Mouse (Mus musculus) left cerebral cortex, adult 18-20 months (tissue): ENCODE measurements around the gene Slc22a15. TPM values are rescaled to one million over a fixed set of nuclear protein-coding genes. Genes with fewer than 3 reads are reported as not detected.

ENCODE experiments used
- DNase-seq, 2 experiments: peaks; one replicate each; pipeline ENCODE4 v3.0.0; 2021 to 2022; ENCODE audit warnings: low spot score in 2 of 2, mixed read lengths in 1 of 2
- total RNA-seq, 2 experiments: library from RNA; stranded (reverse); gene quantifications; 2 replicates each; pipeline ENCODE4 v1.2.3; 2021

The Slc22a15 gene
- total RNA-seq, 2 experiments from 2014 or later, result 7.3 to 8.7 TPM

DNA sequence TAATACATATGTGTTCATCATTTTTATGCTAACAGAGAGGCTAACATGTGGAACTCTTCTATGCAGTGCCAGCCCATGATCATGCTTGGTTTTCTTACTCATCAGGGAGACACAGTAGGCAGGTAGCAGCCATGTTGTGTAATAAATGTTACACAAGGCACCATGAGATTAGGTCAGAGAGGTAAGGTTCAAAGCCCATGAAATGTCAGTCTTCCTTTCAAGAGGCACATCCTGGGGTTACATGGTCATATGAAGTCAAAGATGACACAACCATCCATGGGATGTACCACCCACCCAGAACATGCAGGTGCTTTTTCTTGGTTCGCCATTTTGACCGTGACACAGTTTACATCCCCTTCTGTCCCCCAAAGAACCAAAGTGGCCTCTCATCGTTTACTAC is 5.7 kb downstream of the Slc22a15 start:
- no peak for DNase-seq

DNA sequence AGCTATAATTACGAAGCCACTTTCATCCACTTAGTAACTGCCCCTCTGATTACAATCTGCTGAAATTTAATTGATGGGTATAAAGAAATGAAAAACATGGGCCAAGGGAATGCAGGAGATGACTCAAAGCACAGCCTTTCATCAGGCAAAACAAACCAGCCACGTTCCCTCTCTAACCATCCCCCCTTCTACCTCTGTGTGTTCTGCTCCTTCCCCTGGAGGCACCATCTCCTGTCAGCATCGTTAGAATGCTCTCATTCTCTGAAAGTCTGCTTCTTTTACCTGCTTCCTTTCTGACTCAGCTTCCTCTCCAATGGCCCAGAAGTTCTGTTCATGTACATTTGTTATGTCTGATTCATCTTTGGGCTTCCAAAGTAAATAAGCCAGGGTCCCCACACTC is 6.6 kb downstream of the Slc22a15 start:
- no peak for DNase-seq

DNA sequence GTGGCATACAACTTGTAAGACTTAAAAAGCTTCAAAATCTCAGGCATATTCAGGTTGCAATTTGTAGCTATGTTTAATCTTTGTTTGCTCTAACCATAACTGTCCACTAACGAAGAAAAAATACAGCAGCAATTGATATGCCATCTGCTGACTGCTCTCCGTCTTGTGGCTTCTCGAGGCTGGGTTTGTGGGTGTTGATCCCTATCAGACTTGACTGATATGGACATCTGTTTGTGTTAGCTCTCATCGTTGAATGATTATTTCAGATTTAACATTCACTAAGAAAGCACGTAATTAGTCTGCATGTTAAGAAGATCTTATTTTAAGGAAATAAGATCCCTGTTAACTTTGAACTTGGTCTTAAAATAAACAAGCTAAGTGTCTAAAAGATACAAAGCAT is 7.7 kb downstream of the Slc22a15 start:
- no peak for DNase-seq

DNA sequence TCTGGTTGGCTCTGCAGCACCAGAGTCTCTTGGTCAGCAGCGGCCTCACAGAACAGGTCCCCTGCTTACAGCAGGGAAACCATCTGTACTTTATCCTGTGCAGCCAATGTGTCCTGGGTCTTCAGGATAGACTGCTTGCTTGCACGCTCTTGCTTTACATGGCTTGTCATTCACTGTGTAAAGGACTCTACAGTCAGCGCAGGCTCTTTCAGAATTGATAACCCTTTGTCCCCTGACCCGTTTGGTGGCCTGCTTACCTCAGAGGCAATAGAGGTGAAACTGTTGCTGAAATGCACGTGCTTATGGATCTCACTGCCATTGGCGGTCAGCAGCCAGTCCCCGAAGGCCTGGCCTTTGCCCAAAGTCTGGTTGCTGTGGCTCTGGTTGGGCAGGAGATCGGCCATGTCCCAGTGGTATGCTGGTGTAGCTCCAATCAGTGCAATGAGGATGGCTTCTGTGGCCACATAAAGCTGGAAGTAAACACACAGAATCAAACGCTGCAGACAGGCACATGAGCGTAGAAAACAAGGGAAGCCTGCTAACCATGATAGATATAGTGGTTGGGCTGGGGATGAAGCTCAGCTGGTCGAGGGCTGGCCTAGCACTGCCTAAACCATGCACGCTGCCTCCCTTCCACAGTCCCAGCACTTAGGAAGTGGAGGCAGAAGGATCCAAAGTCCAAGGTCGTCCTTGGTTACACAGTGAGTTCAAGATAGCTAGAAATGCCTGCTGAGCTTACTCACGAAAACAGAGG is 9.0 kb downstream of the Slc22a15 start:
- DNase-seq, result no peak

DNA sequence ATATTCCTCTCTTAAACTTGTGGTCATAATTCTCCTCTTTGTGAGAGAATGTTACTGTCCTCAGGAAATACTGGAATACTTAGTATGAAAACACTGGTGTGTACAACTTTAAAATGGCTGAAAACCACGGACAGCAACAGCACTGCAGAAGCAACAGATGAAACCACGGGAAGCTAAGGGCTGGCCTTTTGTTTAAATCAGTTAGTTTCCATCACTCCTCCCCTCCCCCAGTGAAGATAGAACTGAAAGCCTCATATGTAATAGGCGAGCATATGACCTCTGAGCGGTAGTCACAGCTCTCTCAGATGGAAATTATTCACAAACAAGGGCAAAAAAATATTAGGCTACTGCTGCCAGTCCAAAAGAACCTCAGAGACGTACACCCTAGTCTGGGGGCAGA is 10.0 kb downstream of the Slc22a15 start:
- DNase-seq, result no peak

DNA sequence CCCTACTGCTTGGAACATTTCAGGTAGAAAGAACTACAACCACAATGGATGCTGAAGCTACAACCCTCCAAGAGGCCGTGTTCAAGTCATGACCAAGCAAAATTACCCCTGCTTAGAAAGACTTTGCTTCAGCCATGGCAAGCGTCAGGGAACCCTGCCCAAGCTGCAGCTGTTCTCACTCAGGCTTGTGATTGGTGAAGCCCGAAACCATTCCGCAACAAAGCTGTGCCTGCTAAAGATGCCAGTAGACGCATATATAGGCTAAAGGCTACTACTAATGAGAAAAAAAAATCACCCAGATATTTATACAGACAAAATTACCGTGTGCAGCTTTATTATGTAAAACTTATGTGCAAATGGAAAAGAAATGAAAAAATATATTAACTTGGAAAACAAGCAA is 12.2 kb downstream of the Slc22a15 start:
- DNase-seq, result no peak

DNA sequence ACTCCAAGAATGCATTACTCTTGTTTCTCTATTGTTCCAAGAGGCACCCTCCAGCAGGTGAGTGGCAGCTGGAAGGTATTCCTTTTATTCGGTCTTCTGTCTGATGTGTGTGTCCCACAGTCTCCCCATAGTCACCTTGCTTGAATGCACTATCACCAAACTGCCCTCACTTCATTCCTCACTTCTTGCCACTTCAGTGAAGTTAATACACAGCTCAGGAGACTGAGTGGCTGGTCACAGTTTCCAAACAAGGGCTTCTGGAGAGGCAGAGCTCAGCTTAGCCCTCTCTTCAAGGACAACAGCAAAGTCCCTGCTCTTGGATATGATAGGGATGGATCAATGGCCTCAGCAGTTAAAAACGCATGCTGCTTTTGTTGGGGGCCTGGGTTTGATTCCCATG is 17.2 kb downstream of the Slc22a15 start:
- no peak for DNase-seq

DNA sequence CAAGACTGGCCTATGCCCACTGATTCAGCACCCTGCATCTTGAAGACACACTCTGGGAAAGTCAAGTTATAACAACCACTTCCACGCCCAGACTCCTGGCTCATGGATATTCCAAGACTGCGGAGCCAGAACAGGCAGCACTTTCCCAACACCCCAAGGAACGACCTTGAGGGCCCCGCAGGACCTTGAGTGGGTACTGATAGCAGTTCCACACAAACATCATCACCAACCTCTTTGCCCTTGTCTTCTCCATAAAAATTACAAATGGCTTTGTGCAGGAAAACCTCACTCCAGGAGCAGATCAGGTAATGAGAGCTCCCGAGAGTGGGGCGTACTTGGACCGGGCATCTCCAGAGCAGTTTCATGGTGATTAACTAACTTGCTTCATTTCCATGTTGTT is 19.5 kb downstream of the Slc22a15 start:
- DNase-seq, result no peak

DNA sequence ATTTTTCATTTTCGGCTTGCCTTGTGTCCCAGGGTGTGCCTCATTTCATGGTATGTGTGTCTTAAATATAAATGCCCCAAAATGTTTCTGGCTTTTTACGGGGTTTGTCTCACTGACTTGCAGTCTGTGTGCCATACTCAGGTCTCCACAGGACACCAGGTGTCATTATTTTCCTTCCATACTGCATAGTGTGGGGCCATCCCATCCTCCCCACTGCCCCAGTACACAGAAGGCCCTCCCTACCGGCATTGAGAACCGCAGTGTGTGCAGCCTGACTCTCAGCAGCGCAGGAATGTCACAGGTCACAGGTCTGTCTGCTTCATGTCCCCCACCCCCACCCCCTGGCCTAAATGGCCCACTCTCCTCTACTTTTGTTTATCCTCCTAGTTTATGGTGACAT is 21.2 kb downstream of the Slc22a15 start:
- DNase-seq, result no peak

DNA sequence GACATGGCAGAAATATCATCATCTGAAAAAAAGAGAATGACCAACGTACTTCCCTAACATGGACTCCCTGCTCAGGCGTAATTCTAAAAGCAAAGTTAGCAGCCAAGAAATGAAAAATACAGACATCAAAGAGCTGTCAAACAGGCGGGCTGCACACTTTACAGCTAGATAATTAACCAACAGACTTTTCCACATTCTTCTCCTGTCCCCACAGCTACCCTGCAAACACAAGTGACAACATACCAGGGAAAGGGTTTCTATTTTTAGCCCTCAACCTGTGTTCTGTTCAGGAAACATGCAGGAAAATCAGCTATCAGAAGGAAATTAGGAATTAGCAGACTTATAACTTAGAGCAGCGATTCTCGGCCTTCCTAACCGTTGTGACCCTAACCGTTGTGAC is 21.9 kb downstream of the Slc22a15 start:
- DNase-seq, result no peak

DNA sequence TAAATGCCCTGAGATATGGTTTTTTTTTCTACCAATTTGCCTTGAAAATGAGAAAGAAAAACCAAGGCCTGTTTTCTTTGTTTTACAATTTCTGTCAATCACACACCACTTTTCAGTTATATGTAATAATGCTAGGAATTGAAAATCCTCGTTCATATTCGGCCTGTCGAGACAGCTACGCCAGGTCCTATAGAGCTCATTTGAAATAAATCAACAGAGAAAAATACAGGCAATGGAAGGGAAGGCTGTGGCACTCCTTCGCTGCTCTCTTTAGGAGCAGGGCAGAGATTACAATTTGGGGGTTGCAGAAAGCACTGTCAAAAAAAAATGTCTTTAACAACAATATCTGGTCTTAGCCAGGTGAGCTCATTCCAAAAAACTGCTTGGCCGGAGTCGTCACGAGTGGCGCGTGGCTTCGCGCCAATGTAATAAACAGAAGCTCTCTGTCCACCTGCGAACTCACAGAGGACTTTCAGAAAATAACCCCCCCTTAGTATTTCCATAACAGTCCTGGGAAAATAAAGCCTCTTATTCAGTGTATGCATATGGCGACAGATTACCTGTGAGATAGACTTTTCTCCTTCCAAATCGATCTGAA is 26.8 kb downstream of the Slc22a15 start:
- DNase-seq, result no peak

DNA sequence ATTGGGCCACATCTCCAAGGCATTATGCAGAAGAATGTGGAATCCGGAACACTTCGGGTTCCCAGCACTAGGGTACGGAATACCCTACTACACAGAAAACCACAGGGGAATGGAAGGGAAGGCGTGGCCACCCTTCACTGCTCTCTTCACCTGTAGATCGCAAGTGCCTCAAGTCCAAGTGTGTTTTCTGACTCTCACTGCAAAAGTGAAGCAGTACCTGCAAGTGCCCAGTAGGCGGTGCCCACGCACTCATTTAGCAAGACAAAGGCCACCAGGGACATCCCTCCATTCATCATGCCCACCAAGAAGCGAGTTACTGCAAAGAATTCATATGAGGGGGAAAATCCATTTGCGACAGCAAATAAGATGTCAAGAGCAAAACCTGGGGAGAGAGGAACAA is 27.4 kb downstream of the Slc22a15 start:
- DNase-seq, result peak; percentile 56 to 63

DNA sequence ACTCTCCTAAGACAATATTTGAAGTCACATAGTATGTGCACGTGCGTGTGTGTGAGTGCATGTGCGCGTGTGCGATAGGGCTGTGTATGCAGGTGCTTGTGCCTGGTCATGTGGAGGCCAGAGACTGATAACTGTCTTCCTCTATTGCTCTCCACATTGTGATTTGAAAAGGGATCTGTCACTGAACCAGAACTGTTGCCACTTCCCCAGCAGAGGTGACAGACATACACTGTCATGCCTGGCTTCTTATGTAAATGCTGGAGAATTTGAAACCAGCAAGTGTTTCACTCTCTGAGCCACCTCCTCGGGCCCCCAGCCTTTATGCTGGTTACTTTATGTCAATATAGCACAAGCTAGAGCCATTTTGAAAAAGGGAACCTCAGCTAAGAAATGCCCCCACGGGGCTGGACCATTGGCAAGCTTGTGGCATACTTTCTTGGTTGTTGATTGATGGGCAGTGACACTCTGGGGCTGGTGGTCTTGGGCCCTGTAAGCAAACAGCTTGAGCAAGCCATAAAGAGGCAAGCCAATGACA is 28.8 kb downstream of the Slc22a15 start:
- no peak for DNase-seq

DNA sequence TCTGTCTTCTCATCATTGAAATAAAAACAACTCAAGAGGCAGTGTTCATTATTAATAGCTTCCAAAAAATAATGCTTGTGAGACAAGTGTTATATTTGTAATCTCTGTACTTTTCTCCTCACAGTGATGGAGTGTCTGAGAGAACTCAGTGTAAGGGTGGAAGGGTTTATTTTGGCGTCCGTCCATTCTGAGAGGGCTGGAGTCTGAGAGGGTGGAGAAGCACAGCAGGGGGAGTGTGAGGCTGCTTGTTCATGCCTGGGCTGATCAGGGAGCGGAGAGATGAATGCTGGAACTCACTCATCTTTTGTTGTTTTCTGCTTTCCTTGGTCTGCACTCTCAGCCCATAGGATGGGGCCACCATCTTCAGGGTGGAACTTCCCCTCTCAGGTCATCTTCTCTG is 38.7 kb downstream of the Slc22a15 start:
- DNase-seq, result peak in 1 of 2 experiments; percentile 13

DNA sequence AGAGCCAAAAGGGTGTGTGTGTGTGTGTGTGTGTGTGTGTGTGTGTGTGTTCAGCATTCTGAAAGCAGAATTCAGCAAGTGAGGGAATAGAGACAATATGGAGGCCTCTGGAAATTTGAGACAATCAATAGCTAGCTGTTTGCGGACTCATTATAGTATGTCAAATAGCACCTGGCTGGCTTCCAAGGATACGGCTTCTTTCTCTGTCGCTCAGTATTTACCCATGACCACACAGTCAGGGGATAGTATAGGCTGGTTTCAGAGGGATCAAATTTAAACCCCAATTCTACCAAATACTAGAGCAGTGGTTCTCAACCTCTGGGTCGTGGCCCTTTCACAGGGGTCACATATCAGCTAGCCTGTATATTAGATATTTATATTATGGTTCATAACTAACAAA is 39.2 kb downstream of the Slc22a15 start:
- no peak for DNase-seq

DNA sequence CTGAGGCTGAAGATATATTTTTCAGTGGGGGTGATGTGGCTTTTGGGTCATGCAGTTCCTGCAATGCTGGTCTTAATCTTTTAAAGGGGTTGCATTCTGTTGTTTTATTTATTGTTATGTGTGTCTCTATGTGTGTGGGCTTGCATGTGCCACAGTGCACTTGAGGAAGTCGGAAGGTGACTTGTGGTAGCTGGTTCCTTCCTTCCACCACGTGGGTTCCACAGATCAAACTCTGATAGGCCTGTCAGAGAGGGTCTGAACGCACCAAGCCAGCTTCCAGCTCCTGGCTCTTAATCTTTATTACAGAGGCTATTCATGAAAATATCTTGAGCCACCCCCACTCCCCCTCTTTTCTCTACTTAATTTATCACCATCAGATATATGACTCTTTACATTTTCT is 40.4 kb downstream of the Slc22a15 start:
- DNase-seq, result no peak

DNA sequence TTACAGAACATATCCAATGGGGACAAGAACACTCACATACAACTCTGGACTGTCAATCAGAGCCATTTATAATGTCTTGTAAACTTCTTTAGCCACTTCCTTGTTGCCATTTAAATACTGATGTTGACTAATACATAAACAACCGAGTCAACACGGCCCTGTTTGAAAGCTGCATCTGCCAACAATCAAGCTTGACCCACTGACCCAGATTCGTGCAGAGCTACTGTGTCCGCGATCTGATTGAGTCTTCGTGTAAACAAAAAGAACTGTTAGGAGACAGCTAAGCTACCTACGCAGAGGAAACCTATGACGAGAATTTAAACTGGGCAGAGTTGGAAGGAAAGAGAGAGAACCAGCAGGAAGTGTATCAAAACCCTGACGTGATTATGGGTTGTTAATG is 42.5 kb downstream of the Slc22a15 start:
- DNase-seq, result no peak

DNA sequence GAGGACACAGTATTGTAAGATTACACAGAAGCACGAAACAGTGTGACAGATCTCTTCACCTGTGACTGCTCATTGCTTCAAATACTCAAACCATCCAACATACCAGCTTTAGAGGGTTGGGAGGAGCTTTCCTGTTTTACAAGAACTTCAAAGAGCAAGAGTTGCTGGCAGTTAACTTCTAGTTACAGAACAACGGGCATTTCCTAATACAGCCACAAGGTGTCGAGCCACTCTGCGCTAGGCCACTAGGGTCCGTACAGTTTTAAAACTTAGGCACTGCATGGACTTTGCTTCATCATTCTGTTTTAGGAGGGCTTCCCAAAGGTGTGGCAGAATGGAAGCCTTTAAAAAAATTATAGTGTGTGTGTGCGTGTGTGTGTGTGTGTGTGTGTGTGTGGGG is 43.4 kb downstream of the Slc22a15 start:
- DNase-seq, result no peak

DNA sequence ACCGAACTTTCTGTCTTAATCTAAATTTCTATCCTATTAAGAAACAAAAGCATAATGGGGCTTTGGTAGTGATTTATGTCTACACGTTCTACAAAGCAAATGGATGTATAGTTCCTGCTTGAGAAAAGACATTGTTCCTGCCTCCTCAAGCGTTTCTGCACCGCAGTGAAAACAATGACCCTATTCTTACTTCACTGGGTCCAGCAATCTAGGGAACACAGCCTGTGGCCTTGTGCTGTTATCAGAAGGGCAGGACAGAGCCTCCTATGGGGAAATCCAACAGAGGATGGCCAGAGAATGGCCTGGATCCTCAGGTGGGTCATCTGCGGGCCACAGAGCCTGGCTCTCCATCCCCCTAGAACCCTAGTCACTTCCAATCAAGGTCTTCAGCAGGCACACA is 46.1 kb downstream of the Slc22a15 start:
- DNase-seq, result no peak

DNA sequence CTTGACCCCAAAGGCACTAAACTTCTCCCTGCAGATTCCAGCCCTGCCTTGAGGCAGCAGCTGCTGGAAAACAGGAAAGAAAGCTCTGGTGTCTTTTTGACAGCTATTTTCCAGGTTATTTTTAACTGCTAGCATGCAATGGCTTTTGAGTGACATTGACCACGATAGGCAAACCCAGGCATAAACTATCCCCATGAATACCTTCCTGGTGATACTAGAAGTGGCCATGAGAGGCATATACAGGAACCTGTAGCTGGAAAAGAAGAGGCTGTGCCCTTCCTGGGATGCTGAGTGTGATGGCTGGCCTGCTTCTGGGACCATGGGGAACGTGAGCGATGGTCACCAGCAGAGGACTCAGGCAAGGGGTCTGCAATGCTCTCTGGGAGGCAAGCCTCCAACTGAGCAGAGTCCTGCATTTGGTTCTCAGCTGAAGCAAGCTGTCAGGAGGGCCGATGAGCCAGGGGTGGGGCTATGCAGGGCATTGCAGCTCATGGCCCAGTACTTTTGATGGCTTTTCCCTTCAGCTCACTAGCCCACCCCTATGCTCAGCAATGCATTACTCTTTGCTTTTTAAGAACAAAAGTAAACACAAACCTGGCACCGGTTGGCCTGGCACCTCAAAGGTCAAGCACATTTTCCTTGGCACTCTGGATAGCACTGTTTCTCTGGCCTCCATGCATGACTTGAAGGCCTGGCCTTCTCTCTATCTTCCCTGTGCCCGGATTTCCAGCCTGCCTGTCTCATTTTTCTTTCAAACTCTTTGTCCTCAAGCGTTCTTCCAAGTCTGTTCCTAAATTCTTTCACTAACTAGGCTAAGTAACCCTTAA is 47.6 kb downstream of the Slc22a15 start:
- no peak for DNase-seq

DNA sequence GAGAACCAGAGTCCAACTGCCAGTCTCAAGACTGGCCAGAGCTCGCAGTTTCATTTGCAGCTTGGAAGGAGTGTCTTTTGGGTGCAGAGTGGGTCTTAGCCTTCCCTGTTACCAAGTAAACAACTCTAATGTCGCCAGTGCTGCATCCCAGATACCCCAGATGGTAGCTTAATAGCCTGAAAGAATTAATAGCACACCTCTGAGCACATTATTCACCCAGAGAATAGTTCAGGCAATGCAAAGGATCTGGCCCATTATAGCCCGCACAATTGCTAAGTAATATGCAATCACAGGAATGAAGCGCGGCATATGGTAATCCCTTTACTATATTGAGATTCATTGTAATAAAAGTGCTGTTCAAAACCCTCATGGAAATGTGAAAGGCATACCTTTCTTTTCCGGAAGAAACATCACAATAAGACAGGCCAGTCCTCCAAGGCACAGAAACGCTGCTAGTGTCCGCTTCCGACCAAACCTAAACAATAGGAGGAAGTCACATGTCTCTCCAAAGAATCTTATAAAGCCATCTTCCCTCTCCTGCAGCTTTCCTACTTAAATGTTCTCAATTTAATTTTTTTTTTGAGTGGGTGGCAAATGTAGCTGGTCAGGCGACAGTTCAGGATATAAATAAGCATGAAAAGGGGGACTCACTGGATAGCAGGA is 48.9 kb downstream of the Slc22a15 start:
- no peak for DNase-seq
